Mouse (Mus musculus) liver, embryonic 14.5 days (tissue): ENCODE data around the gene Gm28053. TPM values are rescaled to one million over a fixed set of nuclear protein-coding genes. Genes with fewer than 3 reads are reported as not detected.
A peak's percentile ranks its signal among the peaks of the same experiment; 100 is the strongest.

Experiments used
- ATAC-seq: fragments of 200-750 bp; cut with Nextera tagmentation; 2 replicates; pipeline ENCODE4 v1.8.0; 2017; ENCODE audit warnings: moderate number of reproducible peaks, mild to moderate bottlenecking, moderate library complexity; ENCODE audit not compliant: insufficient read depth
- DNase-seq, 3 experiments: peaks; one replicate each; pipeline ENCODE4 v3.0.0-alpha.2; 2012 to 2013; ENCODE audit warnings: low read depth in 3 of 3, low spot score in 3 of 3
- H3K27ac ChIP-seq: fragments of 300-500 bp; sonication (generic); 2 replicates; pipeline ENCODE4 v1.5.1; 2014; ENCODE audit warnings: moderate library complexity, mild to moderate bottlenecking, control low read depth, inconsistent platforms
- H3K27me3 ChIP-seq: fragments of 300-500 bp; sonication (generic); 2 replicates; pipeline ENCODE4 v1.6.1; 2014; ENCODE audit warnings: mild to moderate bottlenecking, low read length, moderate library complexity; ENCODE audit not compliant: control insufficient read depth, insufficient read depth
- H3K36me3 ChIP-seq: fragments of 300-500 bp; sonication (generic); replicated peaks from 2 replicates; pipeline ENCODE4 v1.6.1; 2014; ENCODE audit warnings: low read depth; ENCODE audit not compliant: control insufficient read depth, insufficient read depth
- H3K4me1 ChIP-seq, 2 experiments: fragments of 200-500 bp in 1 of 2; fragments of 300-500 bp in 1 of 2; sonication (generic) in 1 of 2; replicated peaks; 2 replicates each; pipeline ENCODE4 v1.6.1; 2012 to 2014; ENCODE audit warnings: antibody characterized with exemption in 1 of 2, inconsistent platforms in 1 of 2, low read length in 1 of 2; ENCODE audit not compliant: control insufficient read depth in 2 of 2, insufficient read depth in 2 of 2
- H3K4me2 ChIP-seq: fragments of 300-500 bp; sonication (generic); 2 replicates; pipeline ENCODE4 v1.6.1; 2014; ENCODE audit warnings: low read depth, mild to moderate bottlenecking, control low read depth, moderate library complexity
- H3K4me3 ChIP-seq, 2 experiments: fragments of 200-500 bp in 1 of 2; fragments of 300-500 bp in 1 of 2; sonication (generic) in 1 of 2; 2 replicates each; pipeline ENCODE4 v1.5.1; 2012 to 2014; ENCODE audit warnings: low read depth in 2 of 2, low read length in 2 of 2, mild to moderate bottlenecking in 2 of 2, control low read depth in 1 of 2, inconsistent platforms in 1 of 2, moderate library complexity in 1 of 2; ENCODE audit not compliant: insufficient read depth in 1 of 2
- H3K9ac ChIP-seq: fragments of 300-500 bp; sonication (generic); replicated peaks from 2 replicates; pipeline ENCODE4 v1.6.1; 2014; ENCODE audit warnings: mild to moderate bottlenecking, control low read depth, moderate library complexity
- H3K9me3 ChIP-seq: fragments of 300-500 bp; sonication (generic); 2 replicates; pipeline ENCODE4 v1.6.1; 2016; ENCODE audit warnings: low read length, mixed read lengths; ENCODE audit not compliant: control insufficient read depth
- CTCF ChIP-seq: IDR thresholded peaks from 2 replicates; pipeline ENCODE4 v1.5.1; 2016; ENCODE audit warnings: antibody characterized with exemption, low read depth, control low read depth
- EP300 ChIP-seq: IDR thresholded peaks from 2 replicates; pipeline ENCODE4 v1.6.1; 2016; ENCODE audit warnings: antibody characterized with exemption, low read depth
- WGBS: fragments of 180-500 bp; shearing (Covaris S2); extraction: QIAGEN DNeasy Blood & Tissue Kit; methylation state at CpG from one replicate; pipeline ENCODE4 v1.1.7; 2014; ENCODE audit not compliant: insufficient replicate concordance; 5-methylcytosine and 5-hydroxymethylcytosine counted together
- polyA plus RNA-seq, 2 experiments: library from polyadenylated mRNA; depleted of rRNA in 1 of 2; stranded (reverse) in 1 of 2; unstranded in 1 of 2; fragments of >200 nt; fragmentation: Nextera tagmentation in 1 of 2; extraction: Ambion mirVana in 1 of 2; gene quantifications; 2 replicates each; pipeline versions ENCODE4 v1.2.1 to v1.2.3; 2012 to 2014

The Gm28053 gene
- polyA plus RNA-seq, 2 experiments: 0.39 to 0.48 TPM

DNA sequence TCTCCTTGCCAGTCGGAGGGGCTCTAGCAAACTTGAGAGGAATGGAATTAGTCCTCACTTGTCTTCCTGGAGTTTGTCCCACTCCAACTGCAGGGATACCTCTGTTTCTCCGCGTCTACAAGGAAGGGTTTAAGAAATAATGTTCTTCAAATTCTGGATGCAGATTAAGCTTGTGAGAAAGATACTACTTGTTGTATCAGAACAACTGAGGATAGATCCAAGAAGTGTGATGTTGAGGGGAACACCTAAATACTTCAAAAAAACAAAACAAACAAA, 21.3 kb downstream of the Gm28053 start:
- WGBS: 40% methylated on average over 3 of the region's 3 CpGs
- Histone ChIP-seq H3K4me3 (0 out of 4 replicates have a peak overlapping the region, but pooled peaks of 1 of the 2 experiments have one; percentile 3), H3K4me1 (peaks cover 0 to 14% of the 10 kb centered on the region in 2 experiments; a peak in 2 of 4 replicates), H3K4me2 (peak overlapping the region; percentile 6; the same call in 1 of the 2 replicates), H3K9ac (no peak overlapping the region), H3K9me3 (no peaks in the 10 kb centered on the region), H3K27me3 (no peaks in the 10 kb centered on the region), H3K27ac (no peak overlapping the region), H3K36me3 (no peaks in the 10 kb centered on the region)
- no peak for ATAC-seq
- no peak for TF ChIP-seq EP300
- TF ChIP-seq CTCF: no peak
- DNase-seq: no peak

- no peak for ATAC-seq
Observed at GRCm38 (mm10) chr6:48740501-48741169, 22.2 kb downstream of the Gm28053 start.

GRCm38 (mm10) chr6:48741273-48741672, 22.9 kb downstream of the Gm28053 start:
- no peak overlapping the region for H3K9ac ChIP-seq
- 18% methylated on average over 3 of the region's 3 CpGs for WGBS
- TF ChIP-seq EP300 (no peak), CTCF (no peak)
- no peak overlapping the region for H3K4me2 ChIP-seq
- H3K27me3 ChIP-seq: no peaks in the 10 kb centered on the region
- H3K4me1 ChIP-seq: peaks cover 0 to 16% of the 10 kb centered on the region in 2 experiments; a peak in 2 of 4 replicates
- DNase-seq (no peak), ATAC-seq (no peak)
- H3K9me3 ChIP-seq: no peaks in the 10 kb centered on the region
- H3K27ac ChIP-seq: no peak overlapping the region
- no peaks in the 10 kb centered on the region for H3K36me3 ChIP-seq
- no peak overlapping the region for H3K4me3 ChIP-seq

More at GRCm38 (mm10) chr6:48740501-48741169, 22.2 kb downstream of the Gm28053 start:
- no peak for TF ChIP-seq CTCF
- no peak for TF ChIP-seq EP300
- no peak overlapping the region for H3K4me3 ChIP-seq
- H3K27ac ChIP-seq: no peak overlapping the region
- no peaks in the 10 kb centered on the region for H3K27me3 ChIP-seq
- H3K4me1 ChIP-seq: peaks cover 0 to 14% of the 10 kb centered on the region in 2 experiments; a peak in 2 of 4 replicates
- no peak for DNase-seq
- WGBS: 28% methylated on average over 3 of the region's 3 CpGs
- no peak overlapping the region for H3K9ac ChIP-seq
- H3K4me2 ChIP-seq: no peak overlapping the region
- no peaks in the 10 kb centered on the region for H3K36me3 ChIP-seq
- H3K9me3 ChIP-seq: no peaks in the 10 kb centered on the region

GRCm38 (mm10) chr6:48741711-48742206, 23.4 kb downstream of the Gm28053 start:
- H3K9me3 ChIP-seq: no peaks in the 10 kb centered on the region
- ATAC-seq (peak; percentile 34; the same call in 1 of the 2 replicates), DNase-seq (peak in 1 of 3 experiments; percentile 7)
- H3K4me3 ChIP-seq: no peak overlapping the region
- H3K27me3 ChIP-seq: no peaks in the 10 kb centered on the region
- WGBS: 33% methylated on average over 9 of the region's 9 CpGs
- no peak overlapping the region for H3K27ac ChIP-seq
- peaks cover 0 to 18% of the 10 kb centered on the region in 2 experiments; a peak in 2 of 4 replicates for H3K4me1 ChIP-seq
- peak overlapping the region; percentile 46 for H3K4me2 ChIP-seq
- no peak for TF ChIP-seq CTCF
- no peaks in the 10 kb centered on the region for H3K36me3 ChIP-seq
- no peak overlapping the region for H3K9ac ChIP-seq

GRCm38 (mm10) chr6:48742422-48743351, 24.3 kb downstream of the Gm28053 start:
- no peak overlapping the region for H3K27ac ChIP-seq
- no peaks in the 10 kb centered on the region for H3K36me3 ChIP-seq
- H3K4me3 ChIP-seq: peak overlapping the region; percentile 26 to 52
- no peaks in the 10 kb centered on the region for H3K9me3 ChIP-seq
- no peak for TF ChIP-seq CTCF
- no peak for TF ChIP-seq EP300
- H3K27me3 ChIP-seq: no peaks in the 10 kb centered on the region
- DNase-seq (no peak), ATAC-seq (peak; percentile 43)
- 52% methylated on average over 52 of the region's 52 CpGs for WGBS
- H3K9ac ChIP-seq: no peak overlapping the region
- H3K4me1 ChIP-seq: peaks cover 0 to 26% of the 10 kb centered on the region in 2 experiments; a peak in 2 of 4 replicates
- H3K4me2 ChIP-seq: peak overlapping the region; percentile 46
